Mouse (Mus musculus) olfactory bulb, adult 2 months (tissue): Measurements from ENCODE around the gene Cdr2l.

Experiments used
- CTCF ChIP-seq: fragments of 200-500 bp; IDR thresholded peaks from 2 replicates; pipeline ENCODE4 v1.5.1; 2012; ENCODE audit warnings: low read depth, mild to moderate bottlenecking, low read length, moderate library complexity; ENCODE audit not compliant: insufficient read depth
- POLR2A ChIP-seq: fragments of 200-500 bp; IDR thresholded peaks from 2 replicates; pipeline ENCODE4 v1.6.1; 2012; ENCODE audit warnings: mild to moderate bottlenecking, low read depth, low read length, moderate library complexity; ENCODE audit not compliant: insufficient read depth

DNA sequence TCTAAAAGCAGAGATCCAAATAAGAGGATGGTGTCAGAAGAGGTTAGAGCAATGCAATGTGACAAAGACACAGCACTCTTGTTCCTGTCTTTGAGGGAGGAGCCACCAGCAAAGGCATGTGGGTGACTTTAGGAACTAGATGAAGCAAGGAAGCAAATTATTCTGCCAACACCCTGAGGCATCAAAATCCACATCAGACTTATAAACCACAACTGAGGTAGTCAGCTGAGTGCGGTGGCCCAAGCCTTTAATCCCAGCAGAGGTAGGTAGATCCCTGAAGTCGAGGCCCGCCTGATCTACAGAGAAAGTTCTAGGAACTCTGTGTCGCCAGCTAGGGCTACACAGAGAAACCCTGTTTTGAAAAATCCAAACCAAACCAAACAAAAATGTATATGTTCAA, 4.5 kb upstream of the Cdr2l start:
- TF ChIP-seq POLR2A (no peak), CTCF (no peak)
